Mouse (Mus musculus) neural tube, embryonic 15.5 days (tissue): ENCODE measurements at regions not wholly inside any gene's neighbourhood (a gene's known extent, or its start where the extent isn't known, plus 50 kb on each side); places are given as distances from the start of the nearest gene placed in this dataset.

ENCODE experiments used
- ATAC-seq: fragments of 200-750 bp; cut with Nextera tagmentation; 2 replicates; pipeline ENCODE4 v1.8.0; 2017; ENCODE audit warnings: mild to moderate bottlenecking, moderate TSS enrichment, moderate library complexity; ENCODE audit not compliant: low FRiP score
- H3K27ac ChIP-seq: fragments of 300-500 bp; sonication (generic); replicated peaks from 2 replicates; pipeline ENCODE4 v1.5.1; 2015; ENCODE audit warnings: mild to moderate bottlenecking, inconsistent platforms
- H3K27me3 ChIP-seq: fragments of 300-500 bp; sonication (generic); replicated peaks from 2 replicates; pipeline ENCODE4 v1.6.1; 2015; ENCODE audit warnings: inconsistent platforms
- H3K36me3 ChIP-seq: fragments of 300-500 bp; sonication (generic); 2 replicates; pipeline ENCODE4 v1.6.1; 2015; ENCODE audit warnings: inconsistent platforms
- H3K4me1 ChIP-seq: fragments of 300-500 bp; sonication (generic); 2 replicates; pipeline ENCODE4 v1.6.1; 2015; ENCODE audit warnings: inconsistent platforms
- H3K4me2 ChIP-seq: fragments of 300-500 bp; sonication (generic); 2 replicates; pipeline ENCODE4 v1.6.1; 2015; ENCODE audit warnings: inconsistent platforms, mild to moderate bottlenecking, moderate library complexity
- H3K4me3 ChIP-seq: fragments of 300-500 bp; sonication (generic); replicated peaks from 2 replicates; pipeline ENCODE4 v1.5.1; 2015; ENCODE audit warnings: mild to moderate bottlenecking, inconsistent platforms
- H3K9ac ChIP-seq: fragments of 300-500 bp; sonication (generic); replicated peaks from 2 replicates; pipeline ENCODE4 v1.6.1; 2015; ENCODE audit warnings: mild to moderate bottlenecking, inconsistent platforms
- H3K9me3 ChIP-seq: fragments of 300-500 bp; sonication (generic); replicated peaks from 2 replicates; pipeline ENCODE4 v1.6.1; 2016; ENCODE audit warnings: inconsistent platforms
- WGBS: fragments of 180-500 bp; shearing (Covaris S2); methylation state at CpG from one replicate; pipeline ENCODE4 v1.1.7; 2015; ENCODE audit warnings: mixed read lengths; 5-methylcytosine and 5-hydroxymethylcytosine counted together

GRCm38 (mm10) chr4:55134339-55134738 is 189.5 kb downstream of the Zfp462 start:
- WGBS, result 99% methylated on average over 4 of the region's 4 CpGs
- no peaks in the 10 kb centered on the region for H3K9me3 ChIP-seq
- no peak for ATAC-seq
- no peaks in the 10 kb centered on the region for H3K27me3 ChIP-seq
- H3K4me1 ChIP-seq, result peaks cover 5% of the 10 kb centered on the region
- no peak overlapping the region for H3K27ac ChIP-seq
- no peak overlapping the region for H3K4me3 ChIP-seq
- H3K4me2 ChIP-seq, result no peak overlapping the region
- no peak overlapping the region for H3K9ac ChIP-seq
- no peaks in the 10 kb centered on the region for H3K36me3 ChIP-seq

DNA sequence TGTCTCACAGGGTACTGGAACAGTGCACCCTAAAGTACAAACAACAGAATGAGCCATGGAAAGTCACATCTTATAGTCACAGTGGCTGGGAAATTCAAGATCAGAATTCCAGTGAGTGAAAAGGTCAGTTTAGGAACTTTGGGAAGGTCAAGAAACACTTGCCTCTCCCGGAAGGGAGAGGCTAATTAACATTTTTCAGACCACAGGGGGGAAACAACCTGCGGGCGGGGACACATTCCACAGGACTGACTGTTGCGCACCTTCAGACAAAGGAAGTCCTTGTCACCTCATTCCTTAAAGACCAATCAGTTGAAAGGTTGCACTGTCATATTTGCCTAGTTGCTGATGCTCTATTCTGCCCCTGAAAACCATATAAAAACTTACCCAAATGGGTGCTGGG is 189.9 kb downstream of the Zfp462 start:
- no peaks in the 10 kb centered on the region for H3K36me3 ChIP-seq
- WGBS, result 65% methylated on average over 4 of the region's 4 CpGs
- H3K9me3 ChIP-seq, result no peaks in the 10 kb centered on the region
- ATAC-seq, result no peak
- H3K27ac ChIP-seq, result no peak overlapping the region
- H3K9ac ChIP-seq, result no peak overlapping the region
- no peaks in the 10 kb centered on the region for H3K27me3 ChIP-seq
- no peak overlapping the region for H3K4me2 ChIP-seq
- no peak overlapping the region for H3K4me3 ChIP-seq
- H3K4me1 ChIP-seq, result peaks cover 5% of the 10 kb centered on the region

GRCm38 (mm10) chr4:55136283-55136682 is 191.4 kb downstream of the Zfp462 start:
- WGBS, result 6% methylated on average over 9 of the region's 9 CpGs
- Histone ChIP-seq H3K4me2 (peak overlapping the region; percentile 28), H3K27ac (no peak overlapping the region), H3K9ac (no peak overlapping the region), H3K9me3 (no peaks in the 10 kb centered on the region), H3K4me1 (peaks cover 5% of the 10 kb centered on the region), H3K36me3 (no peaks in the 10 kb centered on the region), H3K27me3 (no peaks in the 10 kb centered on the region), H3K4me3 (no peak overlapping the region)
- no peak; the same call in 1 of the 2 replicates for ATAC-seq

- H3K27me3 ChIP-seq, result no peaks in the 10 kb centered on the region
- H3K9ac ChIP-seq, result no peak overlapping the region
- H3K9me3 ChIP-seq, result no peaks in the 10 kb centered on the region
- WGBS, result 96% methylated on average over 2 of the region's 2 CpGs
- H3K36me3 ChIP-seq, result no peaks in the 10 kb centered on the region
- no peak overlapping the region for H3K4me3 ChIP-seq
- no peak for ATAC-seq
- peaks cover 5% of the 10 kb centered on the region for H3K4me1 ChIP-seq
- H3K27ac ChIP-seq, result no peak overlapping the region
- H3K4me2 ChIP-seq, result no peak overlapping the region
These were observed 193.0 kb downstream of the Zfp462 start for GRCm38 (mm10) chr4:55137781-55138394.

DNA sequence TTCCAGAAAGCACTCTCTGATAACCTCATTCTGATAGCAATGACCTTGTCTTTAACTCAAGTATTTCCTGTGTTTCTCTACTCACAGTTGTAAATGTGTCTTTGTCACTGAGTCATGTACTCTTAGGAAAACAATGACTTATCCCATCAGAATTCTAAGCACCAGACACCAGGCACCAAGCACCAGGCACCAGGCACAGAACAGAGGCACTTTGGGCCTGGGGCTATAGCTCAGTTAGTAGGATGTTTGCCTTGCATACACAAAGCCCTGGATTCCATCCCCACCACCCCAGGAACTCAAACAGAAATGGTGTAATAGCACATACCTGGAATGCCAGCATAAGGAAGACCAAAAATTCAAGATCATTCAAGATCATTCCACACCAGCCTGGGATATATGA is 196.5 kb downstream of the Zfp462 start:
- H3K27ac ChIP-seq, result no peak overlapping the region
- ATAC-seq, result no peak
- H3K4me1 ChIP-seq, result peaks cover 7% of the 10 kb centered on the region
- no peak overlapping the region for H3K4me2 ChIP-seq
- H3K9ac ChIP-seq, result no peak overlapping the region
- H3K27me3 ChIP-seq, result no peaks in the 10 kb centered on the region
- H3K9me3 ChIP-seq, result no peaks in the 10 kb centered on the region
- no peaks in the 10 kb centered on the region for H3K36me3 ChIP-seq
- no peak overlapping the region for H3K4me3 ChIP-seq

DNA sequence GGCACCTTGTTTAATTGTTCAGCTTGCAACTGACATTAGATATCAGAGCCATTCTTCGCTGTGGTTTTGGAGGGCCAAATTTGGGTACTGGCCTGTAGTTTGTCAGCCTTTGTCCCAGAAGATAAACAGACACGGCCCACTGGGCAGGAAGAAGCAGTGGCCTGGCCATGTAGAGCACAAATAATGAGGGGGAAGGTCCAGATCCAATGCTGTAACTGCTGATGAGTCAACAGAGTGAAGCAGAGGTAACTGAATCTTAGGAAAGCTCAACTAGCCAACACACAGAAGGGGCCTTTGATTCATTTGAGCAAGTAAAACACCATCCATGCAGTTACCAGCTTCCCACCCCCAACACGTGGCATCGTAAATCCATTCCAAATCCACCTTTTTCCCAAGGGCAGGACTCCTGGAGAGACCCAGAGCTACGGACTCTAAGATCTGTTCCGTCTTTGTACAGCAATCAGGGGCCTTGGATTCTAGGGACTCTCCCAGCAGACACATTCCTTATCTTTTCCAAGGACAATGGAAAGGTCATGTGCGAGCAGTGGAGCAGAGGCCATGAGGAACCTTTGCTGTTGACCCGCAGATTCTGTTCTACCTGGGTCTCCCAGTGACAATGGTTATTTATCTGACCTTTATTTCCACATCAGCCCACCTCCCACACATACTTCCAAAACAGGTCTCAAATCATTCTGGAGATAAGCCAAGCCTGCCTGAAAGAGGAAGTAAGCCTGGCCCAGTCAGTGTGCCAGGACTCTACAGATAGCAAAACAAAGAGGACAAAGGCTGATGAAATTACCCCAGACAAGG is 197.3 kb downstream of the Zfp462 start:
- H3K36me3 ChIP-seq, result no peaks in the 10 kb centered on the region
- H3K4me3 ChIP-seq, result no peak overlapping the region
- no peak overlapping the region for H3K27ac ChIP-seq
- H3K9me3 ChIP-seq, result no peaks in the 10 kb centered on the region
- H3K9ac ChIP-seq, result no peak overlapping the region
- 0 out of 2 replicates have a peak, but pooled peaks cover 6% of the 10 kb centered on the region for H3K4me1 ChIP-seq
- no peak overlapping the region for H3K4me2 ChIP-seq
- no peak for ATAC-seq
- H3K27me3 ChIP-seq, result no peaks in the 10 kb centered on the region
- 81% methylated on average over 8 of the region's 8 CpGs for WGBS

DNA sequence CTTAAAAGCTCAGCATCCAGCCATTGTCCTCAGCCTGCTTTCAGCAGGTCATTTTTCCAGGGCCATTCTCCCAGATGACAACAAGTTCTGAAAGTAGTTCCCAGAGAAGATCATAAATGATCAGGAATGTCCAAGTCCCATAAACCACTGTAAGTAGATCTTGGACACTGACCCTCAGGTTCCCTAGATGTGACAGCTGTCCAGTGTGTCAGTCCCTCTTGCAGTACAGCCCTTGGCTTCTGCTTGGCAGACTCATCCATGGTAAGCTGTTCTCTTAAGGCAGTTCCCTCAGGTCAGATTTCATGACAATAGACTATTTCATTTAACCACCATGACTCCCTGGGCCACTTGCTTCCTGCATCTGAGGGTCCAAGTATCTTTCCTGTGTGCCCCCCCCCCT is 198.6 kb downstream of the Zfp462 start:
- H3K4me3 ChIP-seq, result no peak overlapping the region
- no peaks in the 10 kb centered on the region for H3K9me3 ChIP-seq
- no peak overlapping the region for H3K27ac ChIP-seq
- H3K27me3 ChIP-seq, result no peaks in the 10 kb centered on the region
- no peaks in the 10 kb centered on the region for H3K36me3 ChIP-seq
- H3K4me1 ChIP-seq, result 0 out of 2 replicates have a peak, but pooled peaks cover 6% of the 10 kb centered on the region
- ATAC-seq, result no peak
- H3K9ac ChIP-seq, result no peak overlapping the region
- no peak overlapping the region for H3K4me2 ChIP-seq

- H3K9ac ChIP-seq, result no peak overlapping the region
- 48% methylated on average over 1 of the region's 1 CpGs for WGBS
These were observed 200.1 kb downstream of the Zfp462 start for GRCm38 (mm10) chr4:55144995-55145394.

DNA sequence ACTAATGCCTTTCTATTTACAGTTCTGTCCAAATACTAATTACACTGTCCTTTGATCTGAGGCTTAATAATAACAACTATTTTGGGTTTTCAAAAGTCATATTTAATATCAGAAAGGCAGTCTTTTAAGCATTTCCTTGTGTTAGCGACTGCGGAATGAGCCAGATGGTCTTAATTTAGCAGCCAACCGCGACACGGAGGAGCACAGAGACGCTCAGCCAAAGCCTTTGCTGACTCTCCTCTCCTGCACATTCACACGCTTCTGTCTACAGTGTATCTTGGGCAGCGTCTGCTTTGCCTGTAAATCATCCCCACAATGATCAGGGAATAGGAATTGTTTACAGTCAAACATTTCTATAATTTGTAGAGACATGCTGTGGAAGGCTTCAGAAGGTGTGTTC is 201.1 kb downstream of the Zfp462 start:
- H3K9ac ChIP-seq, result no peak overlapping the region
- H3K9me3 ChIP-seq, result no peaks in the 10 kb centered on the region
- H3K27ac ChIP-seq, result no peak overlapping the region
- H3K4me3 ChIP-seq, result no peak overlapping the region
- no peaks in the 10 kb centered on the region for H3K36me3 ChIP-seq
- H3K4me1 ChIP-seq, result 0 out of 2 replicates have a peak, but pooled peaks cover 6% of the 10 kb centered on the region
- H3K27me3 ChIP-seq, result no peaks in the 10 kb centered on the region
- H3K4me2 ChIP-seq, result no peak overlapping the region
- 23% methylated on average over 8 of the region's 8 CpGs for WGBS
- ATAC-seq, result no peak

More at GRCm38 (mm10) chr4:55144995-55145394, 200.1 kb downstream of the Zfp462 start:
- 0 out of 2 replicates have a peak, but pooled peaks cover 6% of the 10 kb centered on the region for H3K4me1 ChIP-seq
- H3K36me3 ChIP-seq, result no peaks in the 10 kb centered on the region
- H3K27ac ChIP-seq, result no peak overlapping the region
- no peak overlapping the region for H3K4me2 ChIP-seq
- no peaks in the 10 kb centered on the region for H3K9me3 ChIP-seq
- no peak overlapping the region for H3K4me3 ChIP-seq
- no peaks in the 10 kb centered on the region for H3K27me3 ChIP-seq
- no peak for ATAC-seq

GRCm38 (mm10) chr4:55148380-55148779 is 201.5 kb upstream of the Rad23b start:
- WGBS, result 48% methylated on average over 1 of the region's 1 CpGs
- Histone ChIP-seq H3K4me3 (no peak overlapping the region), H3K27ac (no peak overlapping the region), H3K4me1 (0 out of 2 replicates have a peak, but pooled peaks cover 6% of the 10 kb centered on the region), H3K9me3 (no peaks in the 10 kb centered on the region), H3K9ac (no peak overlapping the region), H3K27me3 (no peaks in the 10 kb centered on the region), H3K36me3 (no peaks in the 10 kb centered on the region), H3K4me2 (no peak overlapping the region)
- no peak for ATAC-seq

DNA sequence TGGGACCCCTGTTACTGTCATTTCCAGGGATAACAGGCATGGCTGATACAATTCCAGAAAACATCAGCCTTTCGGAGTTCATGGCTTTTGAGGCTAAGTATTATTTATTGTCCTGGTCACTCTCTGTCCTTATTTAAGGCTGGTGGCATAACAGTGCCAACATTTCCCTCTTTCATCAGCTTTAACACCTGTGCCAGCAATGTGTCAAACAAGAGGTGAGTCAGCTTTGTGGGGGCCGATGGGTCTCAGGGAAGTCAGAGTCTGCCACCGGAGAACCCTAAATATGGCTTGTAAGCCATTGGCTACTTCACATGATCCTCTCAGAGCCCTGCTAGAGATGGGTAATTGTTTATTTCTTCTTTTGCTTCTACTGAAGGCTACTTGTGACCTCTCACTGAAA is 195.3 kb upstream of the Rad23b start:
- no peak for ATAC-seq
- Histone ChIP-seq H3K27ac (no peak overlapping the region), H3K36me3 (no peaks in the 10 kb centered on the region), H3K4me3 (no peak overlapping the region), H3K9ac (no peak overlapping the region), H3K9me3 (no peaks in the 10 kb centered on the region), H3K27me3 (no peaks in the 10 kb centered on the region), H3K4me1 (no peaks in the 10 kb centered on the region), H3K4me2 (no peak overlapping the region)
- WGBS, result 90% methylated on average over 3 of the region's 3 CpGs

DNA sequence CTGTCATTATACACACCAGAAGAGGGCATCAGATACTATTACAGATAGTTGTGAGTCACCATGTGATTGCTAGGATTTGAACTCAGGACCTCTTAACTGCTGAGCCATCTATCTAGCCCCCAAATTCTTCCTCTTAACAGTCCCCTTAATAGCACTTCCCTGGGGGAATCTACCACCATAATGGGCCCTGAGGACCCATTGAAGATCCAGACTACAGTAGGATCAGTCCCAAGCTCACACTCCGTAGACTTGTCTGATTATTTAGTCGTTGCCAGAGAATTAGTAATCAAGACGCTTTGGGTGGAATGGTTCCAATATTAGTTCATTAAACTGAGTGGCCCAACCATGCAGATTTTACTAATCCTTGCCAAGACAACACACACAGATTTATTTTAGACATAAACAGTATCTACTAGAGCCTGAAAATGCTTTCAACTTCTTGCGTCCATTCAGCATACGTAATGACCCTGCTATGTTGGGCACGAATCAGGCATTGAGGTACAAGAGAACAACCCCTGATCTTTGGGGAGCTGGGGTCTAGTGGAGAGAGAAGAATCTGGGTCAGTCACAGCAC is 191.6 kb upstream of the Rad23b start:
- no peak for ATAC-seq
- no peaks in the 10 kb centered on the region for H3K4me1 ChIP-seq
- no peaks in the 10 kb centered on the region for H3K36me3 ChIP-seq
- 74% methylated on average over 6 of the region's 6 CpGs for WGBS
- H3K4me2 ChIP-seq, result no peak overlapping the region
- no peaks in the 10 kb centered on the region for H3K27me3 ChIP-seq
- H3K4me3 ChIP-seq, result no peak overlapping the region
- H3K9me3 ChIP-seq, result no peaks in the 10 kb centered on the region
- no peak overlapping the region for H3K9ac ChIP-seq
- no peak overlapping the region for H3K27ac ChIP-seq
